Mouse (Mus musculus) heart, adult 2 months (tissue): ENCODE data around the gene Tnfsf13. TPM values are rescaled to one million over a fixed set of nuclear protein-coding genes. Genes with fewer than 3 reads are reported as not detected.

Experiments
- DNase-seq, 2 experiments: peaks; one replicate each; pipeline ENCODE4 v3.0.0; 2021
- H3K27ac ChIP-seq: fragments of 200-600 bp; 2 replicates; pipeline ENCODE4 v1.8.1; 2022
- H3K27me3 ChIP-seq: fragments of 200-500 bp; 2 replicates; pipeline ENCODE4 v1.6.1; 2012; ENCODE audit warnings: mild to moderate bottlenecking, low read length, inconsistent platforms, mixed read lengths; ENCODE audit not compliant: control insufficient read depth, insufficient read depth
- H3K36me3 ChIP-seq: fragments of 200-500 bp; 2 replicates; pipeline ENCODE4 v1.6.1; 2012; ENCODE audit warnings: low read length, inconsistent platforms; ENCODE audit not compliant: control insufficient read depth, insufficient read depth
- H3K4me1 ChIP-seq: fragments of 200-500 bp; 2 replicates; pipeline ENCODE4 v1.6.1; 2011; ENCODE audit warnings: low read length; ENCODE audit not compliant: control insufficient read depth, insufficient read depth
- H3K4me3 ChIP-seq: fragments of 200-600 bp; 2 replicates; pipeline ENCODE4 v1.8.1; 2022
- H3K79me2 ChIP-seq: fragments of 200-500 bp; replicated peaks from 2 replicates; pipeline ENCODE4 v1.6.1; 2012; ENCODE audit warnings: mild to moderate bottlenecking, inconsistent platforms, low read length, moderate library complexity, mixed read lengths; ENCODE audit not compliant: control insufficient read depth, insufficient read depth
- H3K9ac ChIP-seq: fragments of 200-500 bp; 2 replicates; pipeline ENCODE4 v1.6.1; 2012; ENCODE audit warnings: low read depth, mild to moderate bottlenecking, control low read depth, inconsistent platforms, low read length, mixed read lengths
- CTCF ChIP-seq: fragments of 200-600 bp; IDR thresholded peaks from 2 replicates; pipeline ENCODE4 v1.8.1; 2022; ENCODE audit warnings: antibody characterized with exemption, mild to moderate bottlenecking, moderate library complexity
- EP300 ChIP-seq: fragments of 200-500 bp; IDR thresholded peaks from 2 replicates; pipeline ENCODE4 v1.6.1; 2011; ENCODE audit warnings: low read depth, low read length, control low read depth; ENCODE audit not compliant: insufficient read depth
- POLR2A ChIP-seq: fragments of 200-500 bp; IDR thresholded peaks from 2 replicates; pipeline ENCODE4 v1.6.1; 2011; ENCODE audit warnings: mild to moderate bottlenecking, low read depth, low read length, control low read depth; ENCODE audit not compliant: insufficient read depth
- WGBS: fragments of 180-500 bp; shearing (Covaris S2); methylation state at CpG from one replicate; pipeline ENCODE4 v1.1.7; 2018; 5-methylcytosine and 5-hydroxymethylcytosine counted together
- intact Hi-C: fragments of 180-260 bp; cut with DNase I; formaldehyde crosslinking; loops from one replicate; pipeline ENCODE4 v1.15.1; 2025
- polyA plus RNA-seq: library from polyadenylated mRNA; depleted of rRNA; stranded (reverse); fragments of >200 nt; gene quantifications from 2 replicates; pipeline ENCODE4 v1.2.3, GENCODE M21; 2012
- total RNA-seq, 2 experiments: library from RNA; stranded (reverse); gene quantifications; 2 replicates each; pipeline ENCODE4 v1.2.3; 2021

The Tnfsf13 gene
- total and polyA plus RNA-seq, 3 experiments, result 1.4 to 3.2 (median 2.9) TPM

- no peak for DNase-seq
- H3K9ac ChIP-seq, result peak overlapping the region; percentile 23
- H3K4me1 ChIP-seq, result peaks cover 6% of the 10 kb centered on the region
- TF ChIP-seq EP300 (no peak), CTCF (no peak), POLR2A (no peak)
- H3K27me3 ChIP-seq, result no peaks in the 10 kb centered on the region
- WGBS, result 54% methylated on average over 13 of the region's 13 CpGs
- H3K36me3 ChIP-seq, result no peaks in the 10 kb centered on the region; the same call in 1 of the 2 replicates
- H3K4me3 ChIP-seq, result peak overlapping the region; percentile 79
- intact Hi-C loops, result no loop called here
- no peaks in the 10 kb centered on the region for H3K79me2 ChIP-seq
- H3K27ac ChIP-seq, result peak overlapping the region; percentile 98
These were observed 22.5 kb downstream of the Tnfsf13 start for GRCm38 (mm10) chr11:69662967-69663671.

GRCm38 (mm10) chr11:69662213-69662966, 23.2 kb downstream of the Tnfsf13 start, which contains the start of gene Mpdu1:
Gene Mpdu1 (minus strand): TSS chr11:69662642.
- H3K27me3 ChIP-seq, result no peaks in the 10 kb centered on the region
- intact Hi-C loops, result no loop called here
- peak within 1 kb of the TSS; percentile 79 for H3K4me3 ChIP-seq
- peaks cover 6% of the 10 kb centered on the region for H3K4me1 ChIP-seq
- peak within 1 kb of the TSS; percentile 55 for H3K9ac ChIP-seq
- TF ChIP-seq POLR2A (peak; percentile 92), CTCF (peak; percentile 67), EP300 (peak; percentile 56)
- no peaks in the 10 kb centered on the region for H3K79me2 ChIP-seq
- peak; percentile 93 to 97 for DNase-seq
- no peaks in the 10 kb centered on the region for H3K36me3 ChIP-seq
- H3K27ac ChIP-seq, result peak within 1 kb of the TSS; percentile 98
- WGBS, result under 1% methylated on average over 48 of the region's 48 CpGs

GRCm38 (mm10) chr11:69661221-69661881, 24.2 kb downstream of the Tnfsf13 start:
- 36% methylated on average over 3 of the region's 3 CpGs for WGBS
- TF ChIP-seq EP300 (no peak), POLR2A (no peak), CTCF (no peak)
- Histone ChIP-seq H3K27ac (peak overlapping the region; percentile 98), H3K79me2 (no peaks in the 10 kb centered on the region), H3K9ac (no peak overlapping the region), H3K4me3 (peak overlapping the region; percentile 79), H3K27me3 (no peaks in the 10 kb centered on the region), H3K4me1 (peaks cover 6% of the 10 kb centered on the region), H3K36me3 (no peaks in the 10 kb centered on the region)
- DNase-seq, result no peak
- intact Hi-C loops, result no loop called here

- intact Hi-C loops, result loop anchor here (2.0 kb wide), 1 partner anchor 29 kb away; no protein-coding TSS in a partner anchor
These were observed 28.1 kb downstream of the Tnfsf13 start for GRCm38 (mm10) chr11:69657462-69657881.

GRCm38 (mm10) chr11:69656617-69657461, 28.7 kb downstream of the Tnfsf13 start:
- Histone ChIP-seq H3K79me2 (no peaks in the 10 kb centered on the region), H3K27me3 (no peaks in the 10 kb centered on the region), H3K9ac (no peak overlapping the region), H3K4me1 (peaks cover 2% of the 10 kb centered on the region), H3K36me3 (no peaks in the 10 kb centered on the region), H3K27ac (no peak overlapping the region), H3K4me3 (no peak overlapping the region)
- peak; percentile 36 to 55 for DNase-seq
- TF ChIP-seq CTCF (peak; percentile 94), EP300 (0 out of 2 replicates have a peak, but pooled peaks have one; percentile 34), POLR2A (no peak)
- 71% methylated on average over 10 of the region's 10 CpGs for WGBS
- intact Hi-C loops, result loop anchor here (2.0 kb wide), 1 partner anchor 28 kb away; no protein-coding TSS in a partner anchor

More at GRCm38 (mm10) chr11:69657462-69657881, 28.1 kb downstream of the Tnfsf13 start:
- TF ChIP-seq EP300 (0 out of 2 replicates have a peak, but pooled peaks have one; percentile 0), CTCF (no peak), POLR2A (no peak)
- DNase-seq, result no peak
- H3K79me2 ChIP-seq, result no peaks in the 10 kb centered on the region
- no peak overlapping the region for H3K4me3 ChIP-seq
- no peaks in the 10 kb centered on the region for H3K36me3 ChIP-seq
- H3K27ac ChIP-seq, result no peak overlapping the region
- 86% methylated on average over 15 of the region's 15 CpGs for WGBS
- H3K9ac ChIP-seq, result no peak overlapping the region
- H3K27me3 ChIP-seq, result no peaks in the 10 kb centered on the region
- peaks cover 2% of the 10 kb centered on the region for H3K4me1 ChIP-seq
